Mouse (Mus musculus): ENCODE measurements around the gene Ndufs7. TPM values are rescaled to one million over a fixed set of nuclear protein-coding genes. Genes with fewer than 3 reads are reported as not detected.

Ndufs7 gene
- total and polyA plus RNA-seq, 2 experiments from 2014 or later = 838 to 1,203 TPM

- TF ChIP-seq EP300 (IDR thresholded peaks at IDR 0.05; ENCODE audit: low read depth) (no peak), CTCF (IDR thresholded peaks at IDR 0.05; ENCODE audit: low read depth) (no peak)
- Histone ChIP-seq H3K4me3 (ENCODE audit: low read depth, low read length) (peak overlapping the region; percentile 72), H3K9me3 (replicated peaks; ENCODE audit: control insufficient read depth, low read length) (no peaks in the 10 kb centered on the region), H3K36me3 (replicated peaks; ENCODE audit: control insufficient read depth, insufficient read depth, low read length) (peaks cover 24% of the 10 kb centered on the region), H3K9ac (replicated peaks; ENCODE audit: low read depth, low read length) (peak overlapping the region; percentile 90), H3K4me2 (ENCODE audit: low read depth, low read length) (peak overlapping the region; percentile 79), H3K27ac (ENCODE audit: low read depth) (peak overlapping the region; percentile 92), H3K4me1 (ENCODE audit: control insufficient read depth, insufficient read depth) (peaks cover 7% of the 10 kb centered on the region; the same call in 1 of the 2 replicates), H3K27me3 (ENCODE audit: control insufficient read depth, insufficient read depth, low read length) (no peaks in the 10 kb centered on the region)
- 24% methylated on average over 2 of the region's 2 CpGs for WGBS
- DNase-seq (ENCODE audit: low spot score) (no peak), ATAC-seq (ENCODE audit: insufficient read depth, low read depth) (no peak)
Measured at GRCm38 (mm10) chr10:80250059-80250458, 1.1 kb downstream of the Ndufs7 start.

- H3K27ac ChIP-seq (ENCODE audit: low read depth) = 0 out of 2 replicates have a peak overlapping the region, but pooled peaks have one; percentile 92
- H3K9ac ChIP-seq (replicated peaks; ENCODE audit: low read depth, low read length) = no peak overlapping the region
- no peak for ATAC-seq (ENCODE audit: insufficient read depth, low read depth)
- 80% methylated on average over 4 of the region's 4 CpGs for WGBS
- peaks cover 29% of the 10 kb centered on the region for H3K36me3 ChIP-seq (replicated peaks; ENCODE audit: control insufficient read depth, insufficient read depth, low read length)
- peak overlapping the region; percentile 79 for H3K4me2 ChIP-seq (ENCODE audit: low read depth, low read length)
- TF ChIP-seq CTCF (IDR thresholded peaks at IDR 0.05; ENCODE audit: low read depth) = no peak
- no peak for TF ChIP-seq EP300 (IDR thresholded peaks at IDR 0.05; ENCODE audit: low read depth)
- no peaks in the 10 kb centered on the region for H3K9me3 ChIP-seq (replicated peaks; ENCODE audit: control insufficient read depth, low read length)
- no peak for DNase-seq (ENCODE audit: low spot score)
- H3K27me3 ChIP-seq (ENCODE audit: control insufficient read depth, insufficient read depth, low read length) = no peaks in the 10 kb centered on the region
- peaks cover 7% of the 10 kb centered on the region; the same call in 1 of the 2 replicates for H3K4me1 ChIP-seq (ENCODE audit: control insufficient read depth, insufficient read depth)
- peak overlapping the region; percentile 72; the same call in 1 of the 2 replicates for H3K4me3 ChIP-seq (ENCODE audit: low read depth, low read length)
Measured at GRCm38 (mm10) chr10:80250573-80250972, 1.7 kb downstream of the Ndufs7 start.

GRCm38 (mm10) chr10:80252011-80252410 lies 3.1 kb downstream of the Ndufs7 start:
- H3K27me3 ChIP-seq (ENCODE audit: control insufficient read depth, insufficient read depth, low read length) = no peaks in the 10 kb centered on the region
- ATAC-seq (ENCODE audit: insufficient read depth, low read depth) (no peak), DNase-seq (ENCODE audit: low spot score) (no peak)
- TF ChIP-seq CTCF (IDR thresholded peaks at IDR 0.05; ENCODE audit: low read depth) (no peak), EP300 (IDR thresholded peaks at IDR 0.05; ENCODE audit: low read depth) (no peak)
- no peaks in the 10 kb centered on the region for H3K9me3 ChIP-seq (replicated peaks; ENCODE audit: control insufficient read depth, low read length)
- peaks cover 7% of the 10 kb centered on the region; the same call in 1 of the 2 replicates for H3K4me1 ChIP-seq (ENCODE audit: control insufficient read depth, insufficient read depth)
- no peak overlapping the region for H3K9ac ChIP-seq (replicated peaks; ENCODE audit: low read depth, low read length)
- no peak overlapping the region for H3K4me3 ChIP-seq (ENCODE audit: low read depth, low read length)
- H3K4me2 ChIP-seq (ENCODE audit: low read depth, low read length) = no peak overlapping the region
- H3K36me3 ChIP-seq (replicated peaks; ENCODE audit: control insufficient read depth, insufficient read depth, low read length) = peaks cover 44% of the 10 kb centered on the region
- peak overlapping the region; percentile 43; the same call in 1 of the 2 replicates for H3K27ac ChIP-seq (ENCODE audit: low read depth)

GRCm38 (mm10) chr10:80252493-80253274 lies 3.8 kb downstream of the Ndufs7 start:
- H3K27me3 ChIP-seq (ENCODE audit: control insufficient read depth, insufficient read depth, low read length) = no peaks in the 10 kb centered on the region
- peak overlapping the region; percentile 43 for H3K27ac ChIP-seq (ENCODE audit: low read depth)
- no peak overlapping the region for H3K4me2 ChIP-seq (ENCODE audit: low read depth, low read length)
- no peak overlapping the region for H3K9ac ChIP-seq (replicated peaks; ENCODE audit: low read depth, low read length)
- no peak for TF ChIP-seq EP300 (IDR thresholded peaks at IDR 0.05; ENCODE audit: low read depth)
- no peak for TF ChIP-seq CTCF (IDR thresholded peaks at IDR 0.05; ENCODE audit: low read depth)
- ATAC-seq (ENCODE audit: insufficient read depth, low read depth) (no peak), DNase-seq (ENCODE audit: low spot score) (no peak)
- WGBS = 84% methylated on average over 11 of the region's 11 CpGs
- H3K36me3 ChIP-seq (replicated peaks; ENCODE audit: control insufficient read depth, insufficient read depth, low read length) = peaks cover 49% of the 10 kb centered on the region
- peaks cover 7% of the 10 kb centered on the region; the same call in 1 of the 2 replicates for H3K4me1 ChIP-seq (ENCODE audit: control insufficient read depth, insufficient read depth)
- no peak overlapping the region for H3K4me3 ChIP-seq (ENCODE audit: low read depth, low read length)
- H3K9me3 ChIP-seq (replicated peaks; ENCODE audit: control insufficient read depth, low read length) = no peaks in the 10 kb centered on the region

GRCm38 (mm10) chr10:80253551-80253950 lies 4.6 kb downstream of the Ndufs7 start:
- Histone ChIP-seq H3K4me2 (ENCODE audit: low read depth, low read length) (no peak overlapping the region), H3K4me3 (ENCODE audit: low read depth, low read length) (no peak overlapping the region), H3K4me1 (ENCODE audit: control insufficient read depth, insufficient read depth) (peaks cover 7% of the 10 kb centered on the region; the same call in 1 of the 2 replicates), H3K9me3 (replicated peaks; ENCODE audit: control insufficient read depth, low read length) (no peaks in the 10 kb centered on the region), H3K27ac (ENCODE audit: low read depth) (no peak overlapping the region), H3K36me3 (replicated peaks; ENCODE audit: control insufficient read depth, insufficient read depth, low read length) (peaks cover 57% of the 10 kb centered on the region), H3K9ac (replicated peaks; ENCODE audit: low read depth, low read length) (no peak overlapping the region), H3K27me3 (ENCODE audit: control insufficient read depth, insufficient read depth, low read length) (no peaks in the 10 kb centered on the region)
- no peak for DNase-seq (ENCODE audit: low spot score)
- no peak for TF ChIP-seq CTCF (IDR thresholded peaks at IDR 0.05; ENCODE audit: low read depth)
- TF ChIP-seq EP300 (IDR thresholded peaks at IDR 0.05; ENCODE audit: low read depth) = no peak
- WGBS = 74% methylated on average over 6 of the region's 6 CpGs
- no peak for ATAC-seq (ENCODE audit: insufficient read depth, low read depth)

Data from heart, postnatal 0 days (tissue).